Mouse (Mus musculus) G1E-ER4 (cell line): Measurements from ENCODE around the gene Chd3. TPM values are rescaled to one million over a fixed set of nuclear protein-coding genes. Genes with fewer than 3 reads are reported as not detected.

Source experiments
- GATA1 ChIP-seq: IDR thresholded peaks from one replicate; pipeline ENCODE4 v1.8.0; 2012; ENCODE audit warnings: low read length, inconsistent platforms
- polyA plus RNA-seq: library from polyadenylated mRNA; stranded (reverse); fragments of >175 nt; gene quantifications from 2 replicates; pipeline ENCODE4 v1.2.3, GENCODE M21; 2012

The Chd3 gene
- polyA plus RNA-seq, 1 experiment: 331 TPM

- TF ChIP-seq GATA1: no peak
Observed at GRCm38 (mm10) chr11:69365722-69366121, 3.5 kb downstream of the Chd3 start.

GRCm38 (mm10) chr11:69364910-69365309 lies 4.3 kb downstream of the Chd3 start:
- TF ChIP-seq GATA1: no peak

GRCm38 (mm10) chr11:69364376-69364775 lies 4.8 kb downstream of the Chd3 start:
- no peak for TF ChIP-seq GATA1

- TF ChIP-seq GATA1: no peak
Observed at GRCm38 (mm10) chr11:69362479-69362878, 6.7 kb downstream of the Chd3 start.

GRCm38 (mm10) chr11:69362021-69362420 lies 7.2 kb downstream of the Chd3 start:
- no peak for TF ChIP-seq GATA1

- TF ChIP-seq GATA1: no peak
Observed at GRCm38 (mm10) chr11:69357690-69358089, 11.5 kb downstream of the Chd3 start.

GRCm38 (mm10) chr11:69356544-69356943 lies 12.7 kb downstream of the Chd3 start:
- TF ChIP-seq GATA1: no peak

GRCm38 (mm10) chr11:69346441-69346840 lies 22.8 kb downstream of the Chd3 start:
- no peak for TF ChIP-seq GATA1

- no peak for TF ChIP-seq GATA1
Observed at GRCm38 (mm10) chr11:69340161-69341131, 28.8 kb downstream of the Chd3 start, which contains the start of gene Rnf227. Gene Rnf227 (plus strand): TSS chr11:69340461.

GRCm38 (mm10) chr11:69334796-69335195 lies 34.4 kb downstream of the Chd3 start:
- no peak for TF ChIP-seq GATA1

- TF ChIP-seq GATA1: no peak
Observed at GRCm38 (mm10) chr11:69333922-69334321, 35.3 kb downstream of the Chd3 start.

- TF ChIP-seq GATA1: no peak
Observed at GRCm38 (mm10) chr11:69332713-69333253, 36.4 kb downstream of the Chd3 start.

GRCm38 (mm10) chr11:69331929-69332405 lies 37.2 kb downstream of the Chd3 start:
- no peak for TF ChIP-seq GATA1

- no peak for TF ChIP-seq GATA1
Observed at GRCm38 (mm10) chr11:69331152-69331551, 38.1 kb downstream of the Chd3 start.

- TF ChIP-seq GATA1: no peak
Observed at GRCm38 (mm10) chr11:69328517-69328916, 40.7 kb downstream of the Chd3 start.

- no peak for TF ChIP-seq GATA1
Observed at GRCm38 (mm10) chr11:69327648-69328047, 41.6 kb downstream of the Chd3 start.

GRCm38 (mm10) chr11:69327157-69327442 lies 42.1 kb downstream of the Chd3 start:
- TF ChIP-seq GATA1: no peak
